Mouse (Mus musculus): Measurements from ENCODE around the gene Kcne1. TPM values are rescaled to one million over a fixed set of nuclear protein-coding genes. Genes with fewer than 3 reads are reported as not detected.

Gene Kcne1
- not detected in 2 replicates for polyA plus RNA-seq (2012; ENCODE audit: insufficient read depth, insufficient read length, low replicate concordance, missing spikeins)

GRCm38 (mm10) chr16:92359229-92359628 lies at the start of gene Kcne1:
Kcne1 (minus strand) TSS chr16:92359468.
- no peak within 1 kb of the TSS for H3K27ac ChIP-seq (ENCODE audit: insufficient read depth, low read depth, low read length)
- WGBS: 74% methylated on average over 9 of the region's 9 CpGs
- TF ChIP-seq CTCF (IDR thresholded peaks at IDR 0.05; ENCODE audit: insufficient read depth, low read depth, low read length) (no peak), POLR2A (IDR thresholded peaks at IDR 0.05; ENCODE audit: insufficient read depth, low read depth, low read length) (no peak)
- 0 out of 2 replicates have a peak, but pooled peaks cover 3% of the 10 kb centered on the region for H3K4me1 ChIP-seq (ENCODE audit: control insufficient read depth, insufficient read depth, low read length)
- H3K4me3 ChIP-seq (ENCODE audit: insufficient read depth, low read depth, low read length): no peak within 1 kb of the TSS

- WGBS: 88% methylated on average over 2 of the region's 2 CpGs
- TF ChIP-seq POLR2A (IDR thresholded peaks at IDR 0.05; ENCODE audit: insufficient read depth, low read depth, low read length) (no peak), CTCF (IDR thresholded peaks at IDR 0.05; ENCODE audit: insufficient read depth, low read depth, low read length) (no peak)
- Histone ChIP-seq H3K4me3 (ENCODE audit: insufficient read depth, low read depth, low read length) (no peak overlapping the region), H3K27ac (ENCODE audit: insufficient read depth, low read depth, low read length) (no peak overlapping the region), H3K4me1 (ENCODE audit: control insufficient read depth, insufficient read depth, low read length) (peaks cover 16% of the 10 kb centered on the region)
These were observed 48.6 kb upstream of the Kcne1 start for GRCm38 (mm10) chr16:92407883-92408282.

GRCm38 (mm10) chr16:92404141-92404540 lies 44.9 kb upstream of the Kcne1 start:
- 96% methylated on average over 2 of the region's 2 CpGs for WGBS
- TF ChIP-seq CTCF (IDR thresholded peaks at IDR 0.05; ENCODE audit: insufficient read depth, low read depth, low read length): no peak
- TF ChIP-seq POLR2A (IDR thresholded peaks at IDR 0.05; ENCODE audit: insufficient read depth, low read depth, low read length): no peak
- Histone ChIP-seq H3K4me3 (ENCODE audit: insufficient read depth, low read depth, low read length) (no peak overlapping the region), H3K27ac (ENCODE audit: insufficient read depth, low read depth, low read length) (no peak overlapping the region), H3K4me1 (ENCODE audit: control insufficient read depth, insufficient read depth, low read length) (peaks cover 24% of the 10 kb centered on the region)

GRCm38 (mm10) chr16:92403069-92403468 lies 43.8 kb upstream of the Kcne1 start:
- TF ChIP-seq CTCF (IDR thresholded peaks at IDR 0.05; ENCODE audit: insufficient read depth, low read depth, low read length): no peak
- 91% methylated on average over 10 of the region's 10 CpGs for WGBS
- no peak overlapping the region for H3K27ac ChIP-seq (ENCODE audit: insufficient read depth, low read depth, low read length)

GRCm38 (mm10) chr16:92402216-92402615 lies 42.9 kb upstream of the Kcne1 start:
- Histone ChIP-seq H3K4me3 (ENCODE audit: insufficient read depth, low read depth, low read length) (no peak overlapping the region), H3K4me1 (ENCODE audit: control insufficient read depth, insufficient read depth, low read length) (peaks cover 32% of the 10 kb centered on the region), H3K27ac (ENCODE audit: insufficient read depth, low read depth, low read length) (no peak overlapping the region)
- TF ChIP-seq POLR2A (IDR thresholded peaks at IDR 0.05; ENCODE audit: insufficient read depth, low read depth, low read length) (no peak), CTCF (IDR thresholded peaks at IDR 0.05; ENCODE audit: insufficient read depth, low read depth, low read length) (no peak)
- WGBS: 65% methylated on average over 8 of the region's 8 CpGs

More at GRCm38 (mm10) chr16:92403069-92403468, 43.8 kb upstream of the Kcne1 start:
- peaks cover 29% of the 10 kb centered on the region for H3K4me1 ChIP-seq (ENCODE audit: control insufficient read depth, insufficient read depth, low read length)
- H3K4me3 ChIP-seq (ENCODE audit: insufficient read depth, low read depth, low read length): no peak overlapping the region

DNA sequence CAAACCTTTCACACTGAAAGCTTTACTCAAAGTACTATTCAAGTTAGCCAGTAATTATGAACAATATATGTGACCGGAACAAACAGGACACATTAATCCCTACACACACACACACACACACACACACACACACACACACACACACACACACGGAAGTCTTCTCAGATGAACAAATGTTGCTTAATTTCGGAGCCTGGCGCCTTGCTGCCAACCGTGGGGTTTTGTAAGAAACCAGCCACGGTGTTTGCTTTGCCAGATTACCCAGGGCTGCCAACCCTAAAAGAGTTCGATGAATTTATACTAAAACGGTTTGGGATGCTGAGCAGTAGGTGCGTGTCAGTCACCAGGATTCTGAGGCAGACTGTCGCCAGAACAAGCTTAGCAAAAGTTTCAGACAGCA lies 41.9 kb upstream of the Kcne1 start:
- peaks cover 32% of the 10 kb centered on the region for H3K4me1 ChIP-seq (ENCODE audit: control insufficient read depth, insufficient read depth, low read length)
- no peak overlapping the region for H3K27ac ChIP-seq (ENCODE audit: insufficient read depth, low read depth, low read length)
- no peak overlapping the region for H3K4me3 ChIP-seq (ENCODE audit: insufficient read depth, low read depth, low read length)
- WGBS: 57% methylated on average over 10 of the region's 10 CpGs
- TF ChIP-seq CTCF (IDR thresholded peaks at IDR 0.05; ENCODE audit: insufficient read depth, low read depth, low read length): no peak
- no peak for TF ChIP-seq POLR2A (IDR thresholded peaks at IDR 0.05; ENCODE audit: insufficient read depth, low read depth, low read length)

GRCm38 (mm10) chr16:92399490-92400458 lies 40.5 kb upstream of the Kcne1 start:
- 1% methylated on average over 37 of the region's 37 CpGs for WGBS
- Histone ChIP-seq H3K27ac (ENCODE audit: insufficient read depth, low read depth, low read length) (peak overlapping the region; percentile 30; the same call in 1 of the 2 replicates), H3K4me3 (ENCODE audit: insufficient read depth, low read depth, low read length) (peak overlapping the region; percentile 33), H3K4me1 (ENCODE audit: control insufficient read depth, insufficient read depth, low read length) (peaks cover 32% of the 10 kb centered on the region)
- no peak for TF ChIP-seq POLR2A (IDR thresholded peaks at IDR 0.05; ENCODE audit: insufficient read depth, low read depth, low read length)
- no peak for TF ChIP-seq CTCF (IDR thresholded peaks at IDR 0.05; ENCODE audit: insufficient read depth, low read depth, low read length)

DNA sequence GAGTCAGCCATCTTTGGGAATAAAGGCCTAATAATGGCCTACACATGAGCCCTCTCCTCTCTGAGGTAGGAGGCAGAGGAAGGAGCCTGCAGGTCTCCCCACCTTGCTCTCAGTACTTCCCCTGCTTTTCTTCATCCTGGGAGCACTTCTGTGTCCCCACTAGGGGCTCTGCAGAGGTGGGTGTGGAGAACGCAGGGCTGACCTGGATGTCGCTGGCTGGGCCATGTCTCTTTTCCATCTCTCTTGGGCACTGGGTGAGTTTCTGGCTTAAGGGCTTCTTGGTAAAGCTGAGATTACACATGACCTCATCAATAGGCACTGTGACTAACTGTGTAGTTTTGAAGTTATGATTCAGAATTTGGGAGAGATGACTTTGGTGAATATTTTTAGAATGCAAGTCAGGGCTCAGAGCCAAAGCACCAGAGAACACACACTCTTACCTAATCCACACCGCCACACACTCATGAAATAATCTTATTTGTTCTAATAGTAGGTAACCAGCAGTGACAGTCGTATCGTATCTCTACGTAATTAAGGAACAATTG lies 39.4 kb upstream of the Kcne1 start:
- no peak for TF ChIP-seq CTCF (IDR thresholded peaks at IDR 0.05; ENCODE audit: insufficient read depth, low read depth, low read length)
- no peak for TF ChIP-seq POLR2A (IDR thresholded peaks at IDR 0.05; ENCODE audit: insufficient read depth, low read depth, low read length)
- H3K4me1 ChIP-seq (ENCODE audit: control insufficient read depth, insufficient read depth, low read length): peaks cover 32% of the 10 kb centered on the region
- WGBS: 68% methylated on average over 6 of the region's 6 CpGs
- no peak overlapping the region for H3K4me3 ChIP-seq (ENCODE audit: insufficient read depth, low read depth, low read length)
- H3K27ac ChIP-seq (ENCODE audit: insufficient read depth, low read depth, low read length): no peak overlapping the region

Measured in olfactory bulb, adult 2 months (tissue).